In genomic region chr10:94828734-94829230, GRCm38 (mm10) we compare ENCODE assay signal across 11 mouse cellular contexts.
A peak's percentile ranks its signal among the peaks of the same experiment; 100 is the strongest.
DNase-seq lines count a peak whose midpoint lies in the region; ATAC-seq and TF ChIP-seq lines count a peak whose summit lies in the region.
"Had no signal": no experiment of that assay in that cellular context is flagged by ENCODE, and none has a peak within 500 bp of the region (broad histone marks: within the 10 kb centered on the region; RNA-seq: fewer than 3 reads in every experiment).

No protein-coding gene starts in this region.

- no peak for ATAC-seq in embryonic facial prominence, embryonic 13.5 days (ENCODE audit: insufficient number of reproducible peaks, insufficient read depth, low FRiP score, low TSS enrichment, low read depth)
- no peak for ATAC-seq in kidney, embryonic 15.5 days (replicated peaks; ENCODE audit: low FRiP score)
- ATAC-seq in stomach, postnatal 0 days (ENCODE audit: low FRiP score, low TSS enrichment) = no peak

- no peaks in the 10 kb centered on the region for H3K36me3 ChIP-seq in embryonic facial prominence, embryonic 13.5 days
- H3K36me3 ChIP-seq in embryonic facial prominence, embryonic 10.5 days (replicated peaks) = peaks cover 5% of the 10 kb centered on the region; the same call in 1 of the 2 replicates
- H3K36me3 ChIP-seq in kidney, embryonic 15.5 days = no peaks in the 10 kb centered on the region
- no peaks in the 10 kb centered on the region for H3K36me3 ChIP-seq in stomach, postnatal 0 days (ENCODE audit: control insufficient read depth, insufficient read depth, low read length)
- peaks cover 58% of the 10 kb centered on the region for H3K36me3 ChIP-seq in midbrain, embryonic 10.5 days

- H3K27ac ChIP-seq in embryonic facial prominence, embryonic 13.5 days = peak overlapping the region; percentile 94
- H3K27ac ChIP-seq in embryonic facial prominence, embryonic 10.5 days (replicated peaks) = no peak overlapping the region
- peak overlapping the region; percentile 85; the same call in 1 of the 2 replicates for H3K27ac ChIP-seq in kidney, embryonic 15.5 days
- H3K27ac ChIP-seq in stomach, postnatal 0 days (replicated peaks) = peak overlapping the region; percentile 84; the same call in 1 of the 2 replicates
- no peak overlapping the region for H3K27ac ChIP-seq in midbrain, embryonic 10.5 days (replicated peaks)
- H3K27ac ChIP-seq: midbrain, embryonic 12.5 days had no signal

- peaks cover 19% of the 10 kb centered on the region for H3K27me3 ChIP-seq in embryonic facial prominence, embryonic 13.5 days
- no peaks in the 10 kb centered on the region for H3K27me3 ChIP-seq in embryonic facial prominence, embryonic 10.5 days (replicated peaks; ENCODE audit: low read depth, poor library complexity, severe bottlenecking)
- H3K27me3 ChIP-seq in kidney, embryonic 15.5 days = no peaks in the 10 kb centered on the region
- H3K27me3 ChIP-seq in stomach, postnatal 0 days (ENCODE audit: control insufficient read depth, insufficient read depth, low read length) = no peaks in the 10 kb centered on the region
- H3K27me3 ChIP-seq in midbrain, embryonic 10.5 days (ENCODE audit: low read depth, poor library complexity, severe bottlenecking) = no peaks in the 10 kb centered on the region
- H3K27me3 ChIP-seq: heart, embryonic 13.5 days; midbrain, embryonic 12.5 days had no signal

- no peak for DNase-seq in embryonic facial prominence, embryonic 10.5 days (ENCODE audit: low spot score)
- no peak for DNase-seq in kidney, adult 8-10 months
- peak; percentile 26 for DNase-seq in thymus, postnatal 14 days
- no peak for DNase-seq in thymus, adult 18-20 months
- DNase-seq in stomach, postnatal 0 days (ENCODE audit: low spot score) = no peak
- DNase-seq in midbrain, embryonic 10.5 days (ENCODE audit: low spot score) = no peak

- TF ChIP-seq EP300 in stomach, postnatal 0 days (optimal IDR thresholded peaks at IDR 0.05) = no peak

- H3K4me3 ChIP-seq in embryonic facial prominence, embryonic 13.5 days = no peak overlapping the region
- no peak overlapping the region for H3K4me3 ChIP-seq in embryonic facial prominence, embryonic 10.5 days
- no peak overlapping the region for H3K4me3 ChIP-seq in kidney, embryonic 15.5 days (replicated peaks)
- no peak overlapping the region for H3K4me3 ChIP-seq in stomach, postnatal 0 days (ENCODE audit: low read depth, low read length)
- no peak overlapping the region for H3K4me3 ChIP-seq in midbrain, embryonic 10.5 days
- H3K4me3 ChIP-seq: forebrain, embryonic 10.5 days; heart, embryonic 13.5 days; midbrain, embryonic 12.5 days had no signal

- WGBS in embryonic facial prominence, embryonic 13.5 days = 90% methylated on average over 7 of the region's 7 CpGs
- WGBS in embryonic facial prominence, embryonic 10.5 days = 90% methylated on average over 7 of the region's 7 CpGs
- 91% methylated on average over 7 of the region's 7 CpGs for WGBS in kidney, embryonic 15.5 days
- WGBS in stomach, postnatal 0 days = 90% methylated on average over 7 of the region's 7 CpGs
- 95% methylated on average over 7 of the region's 7 CpGs for WGBS in midbrain, embryonic 10.5 days

- H3K9ac ChIP-seq in embryonic facial prominence, embryonic 13.5 days = no peak overlapping the region
- no peak overlapping the region for H3K9ac ChIP-seq in kidney, embryonic 15.5 days
- H3K9ac ChIP-seq in stomach, postnatal 0 days (ENCODE audit: low read length) = no peak overlapping the region
- H3K9ac ChIP-seq: midbrain, embryonic 12.5 days had no signal

- H3K4me1 ChIP-seq in embryonic facial prominence, embryonic 13.5 days = peaks cover 61% of the 10 kb centered on the region
- peaks cover 29% of the 10 kb centered on the region for H3K4me1 ChIP-seq in embryonic facial prominence, embryonic 10.5 days
- H3K4me1 ChIP-seq in kidney, embryonic 15.5 days = peaks cover 38% of the 10 kb centered on the region
- peaks cover 3% of the 10 kb centered on the region; the same call in 1 of the 2 replicates for H3K4me1 ChIP-seq in stomach, postnatal 0 days (replicated peaks; ENCODE audit: control insufficient read depth, insufficient read depth)
- H3K4me1 ChIP-seq in midbrain, embryonic 10.5 days = peaks cover 5% of the 10 kb centered on the region; the same call in 1 of the 2 replicates
- H3K4me1 ChIP-seq: midbrain, embryonic 12.5 days had no signal

- peak overlapping the region; percentile 32 for H3K4me2 ChIP-seq in embryonic facial prominence, embryonic 13.5 days
- no peak overlapping the region for H3K4me2 ChIP-seq in kidney, embryonic 15.5 days
- H3K4me2 ChIP-seq in stomach, postnatal 0 days (replicated peaks; ENCODE audit: low read depth) = peak overlapping the region; percentile 52
- H3K4me2 ChIP-seq: midbrain, embryonic 12.5 days had no signal

- no peaks in the 10 kb centered on the region for H3K9me3 ChIP-seq in embryonic facial prominence, embryonic 13.5 days
- H3K9me3 ChIP-seq in embryonic facial prominence, embryonic 10.5 days = no peaks in the 10 kb centered on the region
- H3K9me3 ChIP-seq in kidney, embryonic 15.5 days (replicated peaks) = no peaks in the 10 kb centered on the region
- H3K9me3 ChIP-seq in stomach, postnatal 0 days (ENCODE audit: control insufficient read depth, low read length) = no peaks in the 10 kb centered on the region
- H3K9me3 ChIP-seq in midbrain, embryonic 10.5 days (replicated peaks) = no peaks in the 10 kb centered on the region
- H3K9me3 ChIP-seq: forebrain, embryonic 10.5 days; heart, embryonic 13.5 days; midbrain, embryonic 12.5 days had no signal

- TF ChIP-seq CTCF in stomach, postnatal 0 days (IDR thresholded peaks at IDR 0.05; ENCODE audit: low read depth) = no peak

Comparison
In these comparisons a context has a peak if more than half of its experiments do, and no peak if none do; other contexts are left out.
1. H3K27ac ChIP-seq: peak in embryonic facial prominence, embryonic 13.5 days (single experiment), kidney, embryonic 15.5 days (single experiment) and stomach, postnatal 0 days (single experiment); none in embryonic facial prominence, embryonic 10.5 days (single experiment) and midbrain, embryonic 10.5 days (single experiment).